Mouse (Mus musculus): ENCODE data around the gene Pafah1b3. TPM values are rescaled to one million over a fixed set of nuclear protein-coding genes. Genes with fewer than 3 reads are reported as not detected.
A peak's percentile ranks its signal among the peaks of the same experiment; 100 is the strongest.

Gene Pafah1b3
- total and polyA plus RNA-seq, 3 experiments: 85.6 to 180 (median 110) TPM

- TF ChIP-seq ZKSCAN1 (IDR thresholded peaks at IDR 0.05; ENCODE audit: low read depth, low read length) (no peak), MAX (IDR thresholded peaks at IDR 0.05; ENCODE audit: low read length) (peak; percentile 23; the same call in 1 of the 2 replicates), MYC (IDR thresholded peaks at IDR 0.05; ENCODE audit: low read depth, low read length) (no peak), SMC3 (IDR thresholded peaks at IDR 0.05; ENCODE audit: low read depth, low read length) (0 out of 2 replicates have a peak, but pooled peaks have one; percentile 1), NRF1 (IDR thresholded peaks at IDR 0.05; ENCODE audit: insufficient read depth, low read depth, low read length, poor library complexity, severe bottlenecking) (peak; percentile 78), ZNF384 (IDR thresholded peaks at IDR 0.05; ENCODE audit: low read depth, low read length) (no peak), MAZ (IDR thresholded peaks at IDR 0.05; ENCODE audit: low read depth, low read length) (peak; percentile 91; the same call in 1 of the 2 replicates), POLR2AphosphoS2 (IDR thresholded peaks at IDR 0.05; ENCODE audit: low read length) (peak; percentile 75), TCF12 (IDR thresholded peaks at IDR 0.05; ENCODE audit: low read depth, low read length) (peak; percentile 39; the same call in 1 of the 2 replicates), JUND (IDR thresholded peaks at IDR 0.05; ENCODE audit: low read depth, low read length) (no peak), E2F4 (IDR thresholded peaks at IDR 0.05; ENCODE audit: borderline replicate concordance, low read depth, low read length) (no peak), USF1 (IDR thresholded peaks at IDR 0.05; ENCODE audit: low read depth, low read length) (0 out of 2 replicates have a peak, but pooled peaks have one; percentile 33), CTCF (IDR thresholded peaks at IDR 0.05 in 2 of 3, conservative IDR thresholded peaks at IDR 0.05 in 1 of 3; ENCODE audit: control insufficient read depth in 1 of 3, insufficient read depth in 1 of 3, low read depth in 2 of 3, low read length in 3 of 3, poor library complexity in 1 of 3, severe bottlenecking in 1 of 3) (no peak), POLR2A (IDR thresholded peaks at IDR 0.05; ENCODE audit: control insufficient read depth in 1 of 2, insufficient read depth in 1 of 2, low read depth in 1 of 2, low read length in 2 of 2, poor library complexity in 1 of 2) (peak; percentile 73 to 90), TAL1 (IDR thresholded peaks at IDR 0.05; ENCODE audit: low read length) (no peak), TBP (IDR thresholded peaks at IDR 0.05; ENCODE audit: low read depth, low read length) (0 out of 2 replicates have a peak, but pooled peaks have one; percentile 27), MAFK (IDR thresholded peaks at IDR 0.05; ENCODE audit: borderline replicate concordance, low read depth, low read length) (no peak), RCOR1 (IDR thresholded peaks at IDR 0.05; ENCODE audit: low read depth, low read length) (no peak), KAT2A (conservative IDR thresholded peaks at IDR 0.05; ENCODE audit: low read depth, low read length) (no peak; the same call in 1 of the 2 replicates), ZC3H11A (IDR thresholded peaks at IDR 0.05; ENCODE audit: low read depth, low read length) (no peak), RAD21 (IDR thresholded peaks at IDR 0.05; ENCODE audit: low read depth, low read length) (no peak)
Observed at GRCm38 (mm10) chr7:25281734-25282601, 15.8 kb downstream of the Pafah1b3 start (continued).

GRCm38 (mm10) chr7:25281166-25281733 is 16.5 kb downstream of the Pafah1b3 start:
- Histone ChIP-seq H3K4me3 (ENCODE audit: control insufficient read depth in 1 of 2, insufficient read depth in 1 of 2, low read depth in 2 of 2, low read length in 2 of 2) (peak overlapping the region; percentile 30 to 38), H3K36me3 (ENCODE audit: control insufficient read depth in 1 of 2, insufficient read depth in 2 of 2, low read length in 2 of 2) (peaks cover 7 to 40% of the 10 kb centered on the region in 2 experiments), H3K9ac (ENCODE audit: control insufficient read depth, low read depth, low read length, poor library complexity, severe bottlenecking) (peak overlapping the region; percentile 66), H3K9me3 (replicated peaks; ENCODE audit: insufficient read depth, low read length) (no peaks in the 10 kb centered on the region), H3K79me2 (ENCODE audit: control insufficient read depth, insufficient read depth, low read length, poor library complexity) (peaks cover 32% of the 10 kb centered on the region), H3K27ac (ENCODE audit: control insufficient read depth, low read depth, low read length) (peak overlapping the region; percentile 94), H3K4me1 (ENCODE audit: control insufficient read depth in 1 of 2, insufficient read depth in 2 of 2, low read length in 2 of 2) (peaks cover 26 to 41% of the 10 kb centered on the region in 2 experiments), H3K27me3 (ENCODE audit: control insufficient read depth in 1 of 2, insufficient read depth in 2 of 2, low read length in 2 of 2) (no peaks in the 10 kb centered on the region)
- peak; percentile 66 for DNase-seq (ENCODE audit: low read depth, low spot score)
- TF ChIP-seq ZC3H11A (IDR thresholded peaks at IDR 0.05; ENCODE audit: low read depth, low read length) (no peak), POLR2A (IDR thresholded peaks at IDR 0.05; ENCODE audit: control insufficient read depth in 1 of 2, insufficient read depth in 1 of 2, low read depth in 1 of 2, low read length in 2 of 2, poor library complexity in 1 of 2) (no peak), TAL1 (IDR thresholded peaks at IDR 0.05; ENCODE audit: low read length) (no peak), ZKSCAN1 (IDR thresholded peaks at IDR 0.05; ENCODE audit: low read depth, low read length) (no peak), MXI1 (IDR thresholded peaks at IDR 0.05; ENCODE audit: low read depth, low read length) (peak; percentile 15), ETS1 (IDR thresholded peaks at IDR 0.05; ENCODE audit: low read depth, low read length) (0 out of 2 replicates have a peak, but pooled peaks have one; percentile 5), MYC (IDR thresholded peaks at IDR 0.05; ENCODE audit: low read depth, low read length) (0 out of 2 replicates have a peak, but pooled peaks have one; percentile 39), SMC3 (IDR thresholded peaks at IDR 0.05; ENCODE audit: low read depth, low read length) (no peak), HCFC1 (IDR thresholded peaks at IDR 0.05; ENCODE audit: low read depth, low read length) (no peak; the same call in 1 of the 2 replicates), MAX (IDR thresholded peaks at IDR 0.05; ENCODE audit: low read length) (peak; percentile 60; the same call in 1 of the 2 replicates), USF2 (IDR thresholded peaks at IDR 0.05; ENCODE audit: borderline replicate concordance in 1 of 2, insufficient read depth in 1 of 2, low read depth in 1 of 2, low read length in 2 of 2) (no peak), NELFE (IDR thresholded peaks at IDR 0.05; ENCODE audit: low read depth, low read length) (no peak), CHD2 (IDR thresholded peaks at IDR 0.05; ENCODE audit: low read length) (no peak), UBTF (IDR thresholded peaks at IDR 0.05; ENCODE audit: borderline replicate concordance, insufficient read depth, low read depth, low read length) (no peak; the same call in 1 of the 2 replicates), ZNF384 (IDR thresholded peaks at IDR 0.05; ENCODE audit: low read depth, low read length) (no peak), ELF1 (IDR thresholded peaks at IDR 0.05; ENCODE audit: low read depth, low read length) (no peak)
